Mouse (Mus musculus) adrenal gland, adult 18-20 months (tissue): ENCODE measurements around the gene Trappc10. TPM values are rescaled to one million over a fixed set of nuclear protein-coding genes. Genes with fewer than 3 reads are reported as not detected.
"Not testable (repeated sequence)": the region's sequence is repeated elsewhere in the genome, so short reads cannot be mapped to it uniquely, and the experiment has no call there.

ENCODE experiments used
- DNase-seq, 2 experiments: peaks; one replicate each; pipeline ENCODE4 v3.0.0; 2021 to 2022; ENCODE audit warnings: low spot score in 2 of 2
- total RNA-seq, 2 experiments: library from RNA; stranded (reverse); gene quantifications; 1 replicate in 1 of 2; 2 replicates in 1 of 2; pipeline ENCODE4 v1.2.3; 2021

Gene Trappc10
- total RNA-seq, 2 experiments from 2014 or later: 44.2 to 53.2 TPM

DNA sequence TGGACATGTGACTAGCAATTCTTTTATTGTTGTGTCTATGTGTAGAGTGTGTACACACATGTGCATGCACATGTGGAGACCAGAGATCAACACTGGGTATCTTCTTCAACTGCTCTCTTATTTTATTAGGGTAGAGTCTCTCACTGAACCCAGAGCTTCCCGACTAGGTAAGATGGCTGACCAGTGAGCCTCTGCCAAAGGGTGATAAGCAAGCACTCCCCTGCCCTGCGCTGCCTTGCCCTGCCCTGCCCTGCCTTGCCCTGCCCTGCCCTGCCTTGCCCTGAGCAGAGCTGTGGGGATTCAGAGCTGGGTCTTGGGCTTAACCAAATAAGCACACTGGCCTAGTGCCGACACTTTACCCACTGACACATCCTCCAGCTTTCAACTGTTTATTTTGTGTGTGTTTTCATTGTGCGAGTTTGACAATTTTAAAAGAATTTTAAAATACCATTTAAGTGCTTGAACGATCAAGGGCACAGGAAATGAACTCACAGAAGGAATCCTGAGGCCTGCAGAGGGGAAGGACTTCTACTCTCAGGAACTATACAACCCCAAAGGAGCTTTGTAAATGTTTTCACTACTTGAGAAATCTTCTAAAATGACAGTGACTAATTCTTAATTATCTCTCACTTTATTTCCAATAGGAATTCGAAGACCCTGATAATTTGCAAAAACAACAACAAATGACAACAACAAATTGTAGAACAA is 27.9 kb downstream of the Trappc10 start:
- no peak for DNase-seq

DNA sequence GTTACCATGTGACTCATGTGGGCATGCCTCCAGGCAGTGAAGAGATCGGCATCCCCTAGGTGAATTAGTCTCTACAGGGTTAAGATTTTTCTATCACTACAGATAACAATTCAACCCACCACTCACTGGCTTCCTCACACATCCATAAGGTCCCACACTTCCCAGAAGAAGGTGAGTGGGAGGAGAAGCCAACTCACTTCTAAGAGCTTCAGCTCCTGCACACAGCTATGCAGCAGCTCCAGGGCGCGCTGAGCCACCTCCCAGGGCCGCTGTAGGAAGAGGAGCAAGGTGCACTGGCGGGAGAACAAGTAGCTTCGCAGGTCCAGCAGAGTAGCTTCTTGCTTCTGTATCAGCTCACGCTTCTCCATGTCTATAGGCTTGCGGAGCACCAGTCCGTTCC is 30.1 kb downstream of the Trappc10 start:
- no peak for DNase-seq

DNA sequence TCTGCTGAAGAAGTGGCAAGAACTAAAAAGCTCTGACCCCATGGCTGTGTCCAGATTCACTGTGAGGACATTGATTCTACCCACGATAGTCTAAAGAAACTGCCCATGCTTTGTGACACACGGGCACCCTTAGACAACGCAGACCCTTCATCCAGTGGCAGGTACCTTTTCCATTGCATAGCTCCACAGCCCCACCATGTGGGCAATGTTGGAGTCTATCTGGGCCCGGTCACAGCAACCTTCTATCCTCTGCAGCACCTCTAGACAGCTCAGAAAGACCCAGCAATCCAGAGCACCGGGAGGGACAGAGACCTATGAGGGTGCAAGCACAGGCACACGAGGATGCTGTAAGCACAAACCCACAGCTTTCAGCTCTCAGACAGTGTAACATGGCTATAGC is 33.1 kb downstream of the Trappc10 start:
- no peak for DNase-seq

DNA sequence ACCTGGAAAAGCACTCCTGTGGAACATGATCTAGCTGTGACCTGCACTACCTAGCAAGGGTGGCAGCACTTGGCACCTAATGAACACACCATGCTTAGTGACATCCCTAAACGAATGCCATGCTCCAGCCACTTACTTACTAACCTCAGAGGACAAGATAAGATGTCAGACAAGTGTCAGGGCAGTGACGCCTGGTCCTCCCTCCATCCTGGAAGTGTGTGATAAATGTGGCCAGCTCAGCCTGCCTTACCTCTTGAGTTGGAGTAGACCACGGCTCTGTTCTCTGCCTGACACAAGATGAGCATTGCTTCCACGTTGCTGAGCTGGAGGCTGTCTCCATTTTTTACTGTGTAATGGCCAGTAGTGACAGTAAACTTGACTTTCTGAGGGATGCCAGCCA is 43.3 kb downstream of the Trappc10 start:
- DNase-seq: no peak

DNA sequence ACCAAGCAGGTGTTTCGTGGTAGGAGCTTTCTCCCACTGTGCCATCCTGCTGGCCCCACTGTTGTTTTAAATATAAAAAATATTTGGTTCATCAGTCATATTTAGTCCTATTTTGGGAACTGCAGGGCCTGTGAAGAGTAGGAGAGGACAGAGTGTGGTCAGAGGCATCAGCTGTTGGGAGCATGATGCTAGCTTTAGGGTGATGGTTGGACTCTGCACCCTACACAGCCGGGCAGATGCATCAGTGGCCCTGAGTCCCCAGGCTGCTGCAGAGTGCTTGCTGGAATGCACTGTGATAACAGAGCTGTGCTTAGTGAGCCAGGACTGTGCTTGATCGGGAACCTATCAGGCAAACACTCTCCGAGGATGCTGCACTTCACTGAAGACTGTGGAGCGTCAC is 51.5 kb downstream of the Trappc10 start:
- no peak for DNase-seq

DNA sequence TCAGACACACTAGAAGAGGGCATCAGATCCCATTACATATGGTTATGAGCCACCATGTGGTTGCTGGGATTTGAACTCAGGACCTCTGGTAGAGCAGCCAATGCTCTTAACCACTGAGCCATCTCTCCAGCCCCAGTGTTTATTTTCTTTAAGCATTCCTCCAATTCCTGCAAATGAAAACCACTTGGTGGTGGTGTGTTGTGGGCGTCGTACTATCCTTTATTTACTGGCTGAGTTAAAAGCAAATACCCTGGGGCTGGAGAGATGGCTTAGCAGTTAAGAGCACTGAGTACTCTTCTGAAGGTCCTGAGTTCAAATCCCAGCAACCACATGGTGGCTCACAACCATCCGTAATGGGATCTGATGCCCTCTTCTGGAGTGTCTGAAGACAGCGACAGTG is 58.4 kb downstream of the Trappc10 start:
- not testable (repeated sequence) for DNase-seq

DNA sequence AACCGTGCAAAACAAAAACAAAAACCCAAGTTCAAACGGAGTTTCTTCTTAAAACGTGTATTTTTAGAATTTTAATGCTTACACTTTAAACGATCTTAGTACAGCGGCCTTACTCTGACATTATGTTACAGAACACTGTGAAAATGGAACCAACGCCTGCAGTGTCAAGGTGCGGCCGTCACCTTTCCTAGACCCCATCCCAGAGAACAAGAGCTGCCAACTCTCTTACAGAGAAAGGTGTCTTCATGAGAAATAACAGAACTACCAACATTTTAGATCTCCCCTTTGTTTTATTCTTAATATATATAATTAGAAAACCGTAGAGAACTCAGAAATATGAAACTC is 59.1 kb downstream of the Trappc10 start:
- no peak for DNase-seq

DNA sequence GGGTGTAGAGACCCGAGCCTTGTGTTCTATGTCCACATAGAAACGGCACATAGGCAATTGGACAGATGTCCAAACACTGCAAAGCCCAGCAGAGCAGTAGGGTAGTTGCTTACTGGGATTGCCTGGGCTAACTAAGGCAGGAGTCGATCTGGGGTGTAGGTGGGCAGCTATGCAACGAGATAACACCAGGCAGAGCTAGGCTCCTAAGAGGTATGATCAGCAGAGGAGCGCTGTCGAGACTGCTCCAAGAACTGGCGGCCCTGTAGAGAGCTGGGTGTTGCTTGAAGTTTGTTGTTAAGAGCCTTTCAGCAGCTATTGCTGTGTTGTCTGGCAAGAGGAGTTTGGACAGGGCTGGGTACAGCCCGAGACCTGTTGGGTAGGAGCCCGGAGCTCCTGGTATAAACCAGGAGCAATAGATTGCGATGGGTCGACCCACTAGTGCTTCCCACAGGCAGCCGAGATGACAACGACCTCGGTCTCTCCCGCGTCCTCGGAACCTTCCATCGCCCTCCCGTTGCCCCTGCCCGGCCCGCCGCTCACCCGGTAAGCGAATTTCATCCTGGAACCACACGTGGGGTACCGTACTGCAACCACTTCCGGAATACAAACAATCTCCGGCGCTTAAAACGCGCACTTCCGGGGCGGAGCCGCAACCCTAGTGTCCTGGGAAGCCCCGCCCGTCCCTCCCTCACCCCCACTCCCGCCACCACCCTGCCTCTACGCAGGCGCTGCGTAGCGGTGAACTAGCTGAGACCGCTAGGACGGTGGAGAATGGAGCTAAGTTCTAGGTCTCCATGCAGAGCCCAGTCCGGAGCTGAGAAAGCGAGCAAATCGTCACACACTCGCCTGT is 59.7 kb downstream of the Trappc10 start, which contains the start of gene Pwp2:
Pwp2 (minus strand) TSS at position 619 of the 850 bp plus-strand sequence.
- peak; percentile 83 to 84 for DNase-seq

DNA sequence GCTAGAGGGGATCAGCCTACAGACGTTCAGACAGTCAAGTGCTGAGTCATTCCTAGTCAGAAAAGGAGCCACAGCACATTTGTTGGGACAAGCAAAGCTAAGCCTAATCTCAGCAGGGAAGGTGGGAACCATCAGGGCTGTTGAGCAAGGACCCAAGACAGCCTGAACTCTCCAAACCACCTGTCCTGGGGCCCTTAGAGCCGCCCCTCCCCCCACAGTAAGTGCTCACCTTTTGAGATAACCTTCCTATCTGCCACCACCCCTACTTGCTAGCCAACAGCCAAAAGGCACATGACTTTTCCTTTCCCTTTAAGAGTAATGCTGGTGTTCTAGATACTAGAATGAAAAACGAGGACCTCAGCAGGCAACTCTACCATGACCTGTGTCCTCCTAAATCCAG is 60.9 kb downstream of the Trappc10 start:
- DNase-seq: no peak

DNA sequence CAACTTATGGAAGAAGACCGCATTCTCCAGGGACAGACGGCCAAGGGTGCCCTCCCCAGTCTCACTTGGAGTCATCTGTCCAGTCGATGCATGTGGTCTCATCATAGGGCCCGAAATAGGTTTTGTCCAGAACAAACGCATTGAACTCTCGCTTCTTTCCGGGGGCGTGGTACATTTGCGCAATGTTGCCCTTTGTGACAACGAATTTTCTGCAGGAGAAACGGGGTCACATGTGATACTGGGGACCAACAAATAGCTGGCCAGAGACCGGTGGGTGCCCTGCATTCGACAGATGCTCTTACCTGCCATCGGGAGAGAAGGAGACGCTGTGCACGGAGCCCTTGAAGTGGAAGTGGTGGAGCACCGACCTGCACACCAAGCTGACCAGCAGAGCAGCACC is 62.1 kb downstream of the Trappc10 start:
- DNase-seq: no peak

DNA sequence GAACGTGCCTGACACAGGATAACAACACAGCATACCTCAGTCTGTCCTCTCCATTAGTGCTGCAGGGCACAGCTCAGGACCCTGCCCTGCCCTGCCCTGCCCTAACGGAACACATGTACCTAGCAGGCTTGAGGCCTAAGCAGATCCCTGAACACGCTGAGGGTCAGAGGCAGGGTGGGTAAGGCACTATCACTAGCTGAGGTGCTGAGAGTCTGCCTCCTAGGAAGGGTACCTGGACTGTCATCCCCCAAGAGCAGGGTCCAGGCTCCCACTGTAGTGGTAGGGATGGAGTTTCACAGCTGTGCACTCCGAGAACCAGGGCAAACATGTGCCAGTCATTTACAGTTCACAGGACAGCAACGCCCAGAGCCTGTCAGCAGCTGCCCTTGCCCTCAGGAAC is 70.0 kb downstream of the Trappc10 start:
- no peak for DNase-seq

DNA sequence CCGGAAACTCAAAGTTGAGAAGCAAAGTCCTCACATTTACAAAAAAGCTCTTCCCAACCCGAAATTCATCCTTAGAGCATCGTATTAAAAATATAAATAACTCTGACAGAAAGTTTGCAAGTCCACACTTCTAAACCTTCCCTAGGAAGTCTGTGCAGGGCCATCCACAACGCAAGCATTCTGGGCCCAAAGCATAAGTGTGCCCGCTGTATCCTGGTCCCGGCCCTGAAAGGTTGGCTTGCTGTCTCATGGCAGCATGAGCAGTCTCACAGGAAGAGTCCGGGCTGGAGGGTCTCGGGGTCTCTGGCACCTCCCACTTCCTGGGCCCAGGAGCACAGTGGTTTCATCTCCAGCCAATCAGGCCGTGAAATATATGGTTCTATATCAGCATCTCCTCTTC is 72.9 kb downstream of the Trappc10 start:
- DNase-seq: no peak

DNA sequence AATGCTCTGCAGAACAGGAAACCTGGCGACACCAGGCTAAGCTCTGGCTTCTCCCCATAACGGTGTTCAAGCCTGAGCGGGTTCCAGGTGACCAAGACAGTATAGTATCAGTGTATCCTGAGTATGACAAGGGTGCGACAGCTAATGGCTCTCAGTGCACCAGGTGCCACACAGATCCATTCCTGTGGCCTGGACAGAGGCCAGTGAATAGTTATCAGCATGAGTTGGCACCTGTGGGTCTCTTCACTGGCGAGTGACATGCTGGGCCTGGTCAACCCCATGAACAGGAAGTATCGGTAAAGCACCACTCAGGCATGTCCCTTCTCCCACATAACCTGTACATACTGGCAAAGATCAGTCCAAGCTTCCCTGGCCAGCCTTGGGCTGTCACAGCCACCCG is 73.4 kb downstream of the Trappc10 start:
- DNase-seq: no peak

DNA sequence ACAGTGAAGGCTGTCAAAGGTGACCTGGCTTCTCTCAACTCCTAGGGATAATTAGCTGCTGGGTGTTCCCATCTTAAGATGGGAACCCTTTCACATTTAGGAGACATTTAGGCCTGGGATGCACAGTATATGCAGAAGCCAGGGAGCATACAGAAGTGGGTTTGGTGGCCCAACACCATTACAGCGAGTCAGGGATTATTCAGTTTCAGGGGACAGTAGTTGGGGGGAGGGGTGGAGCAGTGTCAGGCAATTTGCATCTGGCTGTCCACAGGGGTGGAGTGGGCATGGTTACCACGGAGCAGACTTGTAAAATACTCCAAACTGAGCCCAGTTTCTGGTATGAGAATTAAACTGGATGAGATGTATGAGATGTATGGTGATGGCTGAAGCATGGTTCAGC is 74.0 kb downstream of the Trappc10 start:
- no peak for DNase-seq

DNA sequence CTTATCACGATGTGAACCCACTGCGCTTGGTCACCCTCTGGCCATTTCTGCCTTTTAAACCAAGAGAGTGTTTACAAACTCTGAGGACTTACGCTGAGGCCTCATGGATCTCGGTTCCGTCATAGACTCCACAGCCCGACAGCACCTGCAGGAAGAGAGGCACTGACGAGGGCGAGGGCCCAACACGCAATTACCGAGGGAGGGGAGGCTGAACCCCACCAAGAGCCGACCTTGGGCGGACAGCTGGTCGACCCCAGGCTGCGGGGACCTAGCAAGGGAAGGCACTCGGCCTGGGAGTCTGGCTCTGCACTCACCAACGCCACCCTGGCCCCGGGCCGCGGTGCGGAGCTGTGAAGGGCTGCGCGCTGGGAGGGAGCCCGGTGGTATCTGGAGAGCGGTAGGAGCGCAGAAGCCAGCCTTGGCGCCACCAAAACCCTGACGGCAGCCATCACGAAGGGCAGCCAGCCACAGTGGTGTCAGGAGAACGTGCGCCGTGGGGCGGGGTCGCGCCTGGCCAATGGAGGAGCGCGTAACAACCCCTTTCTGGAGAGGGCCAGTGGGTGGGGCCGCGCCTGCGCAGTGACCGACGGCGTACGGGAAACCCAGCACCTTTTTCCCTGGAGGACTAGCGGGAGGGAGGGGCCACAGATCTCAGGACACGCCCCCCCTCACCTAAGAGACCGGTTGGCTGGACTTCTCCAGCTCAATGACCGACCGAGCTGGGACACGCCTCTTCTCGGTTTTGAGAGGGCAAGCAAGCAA is 75.0 kb downstream of the Trappc10 start, which contains the start of gene D10Jhu81e:
D10Jhu81e (minus strand) TSS at position 502 of the 762 bp plus-strand sequence.
- peak; percentile 99 for DNase-seq

DNA sequence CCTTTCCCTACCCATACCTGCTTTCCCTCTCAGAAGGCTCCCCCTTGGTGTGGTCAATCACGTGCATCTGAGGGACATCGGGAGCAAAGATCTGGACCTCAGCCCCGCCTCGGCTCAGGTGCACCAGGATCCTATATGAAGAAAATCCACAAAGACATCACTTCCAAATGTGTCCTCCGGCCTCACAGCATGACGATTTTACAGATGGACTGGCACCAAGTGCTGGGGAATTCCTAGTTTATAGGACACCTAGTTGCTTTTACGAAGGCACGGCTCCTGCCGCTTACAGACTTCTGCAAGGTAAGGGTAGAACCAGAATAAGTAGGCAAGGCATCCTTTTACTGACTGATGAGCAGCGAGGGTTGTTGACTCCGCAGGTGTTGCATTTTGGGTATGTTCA is 75.6 kb downstream of the Trappc10 start:
- no peak for DNase-seq

DNA sequence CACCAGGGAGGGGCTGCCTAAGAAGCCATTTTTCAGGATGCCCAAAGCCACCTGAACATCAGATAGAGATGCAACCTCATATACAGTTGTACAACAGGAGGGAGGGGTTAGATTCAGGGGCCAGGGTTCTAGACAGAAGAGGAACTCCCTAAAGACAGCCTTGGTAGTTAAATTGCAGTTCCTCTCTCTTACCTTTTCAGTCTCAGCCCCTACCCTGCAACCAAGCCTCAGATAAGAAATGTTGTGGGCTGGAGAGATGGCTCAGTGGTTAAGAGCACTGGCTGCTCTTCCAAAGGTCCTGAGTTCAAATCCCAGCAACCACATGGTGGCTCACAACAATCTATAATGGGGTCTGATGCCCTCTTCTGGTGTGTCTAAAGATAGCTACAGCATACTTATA is 76.7 kb downstream of the Trappc10 start:
- no peak for DNase-seq

DNA sequence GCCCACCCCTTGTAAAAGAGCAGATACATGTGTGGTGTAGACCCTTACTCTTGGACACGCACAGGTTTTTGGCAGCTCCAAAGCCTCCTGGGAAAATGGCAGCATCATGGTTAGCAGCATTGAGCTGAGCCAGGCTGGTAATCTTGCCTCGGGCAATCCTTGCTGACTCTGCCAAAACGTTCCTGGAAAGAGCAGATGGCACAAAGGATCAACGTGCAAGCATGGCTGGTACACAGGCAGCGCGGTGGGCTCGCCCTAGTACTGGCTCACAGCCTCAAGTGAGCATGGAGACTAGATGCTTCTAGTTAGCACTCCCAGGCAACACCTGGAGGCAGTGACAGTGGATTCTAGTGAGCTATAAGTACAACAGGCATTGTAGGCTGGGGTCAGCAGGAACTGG is 77.1 kb downstream of the Trappc10 start:
- no peak for DNase-seq

DNA sequence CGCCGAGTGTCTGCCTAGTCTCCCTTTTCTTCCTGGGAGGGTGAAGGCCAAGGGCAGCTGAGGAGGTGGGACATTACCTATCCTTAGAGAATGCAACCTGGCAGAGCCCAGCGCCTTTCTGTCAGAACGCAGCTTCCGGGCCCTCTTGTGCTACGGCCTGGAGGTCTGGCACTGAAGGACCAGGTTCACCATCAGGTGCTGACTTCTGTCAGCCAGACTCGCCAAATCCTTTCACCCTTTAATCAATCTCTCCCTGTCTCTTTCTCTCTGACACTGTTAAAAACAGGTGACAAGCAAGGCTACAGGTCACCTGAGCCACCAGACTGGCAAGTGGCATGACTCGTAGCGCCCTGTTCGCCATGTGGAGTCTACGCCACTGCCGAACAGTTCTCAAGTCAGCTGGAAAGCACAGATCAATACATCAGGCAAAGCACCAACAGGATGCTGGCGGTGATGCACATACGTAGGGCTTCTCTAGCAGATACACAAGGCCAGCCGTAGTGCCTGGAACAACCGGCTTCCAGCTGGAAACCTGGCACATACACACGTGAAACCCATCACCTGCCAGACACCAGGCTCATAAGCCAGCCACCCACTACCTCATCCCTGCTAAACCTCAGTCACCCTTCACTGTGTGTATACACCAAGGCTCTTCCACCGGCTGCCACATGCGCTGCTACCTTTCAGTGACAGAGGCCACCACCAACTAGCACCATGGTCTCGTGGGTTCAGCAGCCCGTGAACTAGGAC is 79.0 kb downstream of the Trappc10 start:
- DNase-seq: no peak

DNA sequence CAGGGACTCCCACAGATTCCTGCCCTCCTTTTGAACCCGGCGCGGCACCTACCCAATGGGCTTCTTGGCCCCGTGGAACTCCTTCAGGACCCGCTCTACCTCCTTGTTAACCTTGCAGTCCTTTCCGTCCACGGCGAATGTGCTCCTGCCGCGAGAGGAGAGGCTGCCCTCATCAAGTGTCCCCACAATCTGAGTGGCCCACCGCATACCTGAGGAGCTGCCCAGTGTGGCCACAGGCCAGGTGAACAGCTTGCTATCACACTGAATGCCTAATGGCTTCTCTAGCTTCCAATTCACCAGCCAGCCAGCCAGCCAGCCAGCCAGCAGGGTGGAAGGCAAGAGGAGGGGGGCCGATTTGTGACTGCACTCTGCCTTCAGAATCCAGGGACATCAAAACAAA is 79.7 kb downstream of the Trappc10 start:
- no peak for DNase-seq

DNA sequence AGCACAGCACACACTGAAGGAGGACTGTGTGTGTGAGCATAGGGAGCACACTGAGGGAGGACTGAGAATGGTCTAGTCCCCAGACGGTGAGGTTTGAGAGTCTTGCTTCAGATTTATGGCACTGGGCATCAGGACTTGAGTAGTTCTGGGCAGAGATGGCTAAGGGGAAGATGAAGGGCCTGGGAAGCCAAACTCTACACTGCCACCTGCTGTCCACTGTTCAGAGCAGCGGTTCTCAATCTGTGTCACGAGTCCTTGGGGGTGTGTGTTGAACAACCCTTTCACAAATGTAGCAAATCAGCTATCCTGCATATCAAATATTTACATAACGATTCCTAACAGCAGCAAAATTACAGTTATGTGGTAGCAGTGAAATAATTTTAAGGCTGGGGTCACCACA is 80.5 kb downstream of the Trappc10 start:
- peak; percentile 62 to 64 for DNase-seq
